Mouse (Mus musculus) retina, postnatal 7 days (tissue): ENCODE results near the gene Ubap2.

Experiments used
- DNase-seq: peaks from one replicate; pipeline ENCODE4 v3.0.0-alpha.2; 2012; ENCODE audit warnings: low read depth, low spot score

Ubap2 gene

DNA sequence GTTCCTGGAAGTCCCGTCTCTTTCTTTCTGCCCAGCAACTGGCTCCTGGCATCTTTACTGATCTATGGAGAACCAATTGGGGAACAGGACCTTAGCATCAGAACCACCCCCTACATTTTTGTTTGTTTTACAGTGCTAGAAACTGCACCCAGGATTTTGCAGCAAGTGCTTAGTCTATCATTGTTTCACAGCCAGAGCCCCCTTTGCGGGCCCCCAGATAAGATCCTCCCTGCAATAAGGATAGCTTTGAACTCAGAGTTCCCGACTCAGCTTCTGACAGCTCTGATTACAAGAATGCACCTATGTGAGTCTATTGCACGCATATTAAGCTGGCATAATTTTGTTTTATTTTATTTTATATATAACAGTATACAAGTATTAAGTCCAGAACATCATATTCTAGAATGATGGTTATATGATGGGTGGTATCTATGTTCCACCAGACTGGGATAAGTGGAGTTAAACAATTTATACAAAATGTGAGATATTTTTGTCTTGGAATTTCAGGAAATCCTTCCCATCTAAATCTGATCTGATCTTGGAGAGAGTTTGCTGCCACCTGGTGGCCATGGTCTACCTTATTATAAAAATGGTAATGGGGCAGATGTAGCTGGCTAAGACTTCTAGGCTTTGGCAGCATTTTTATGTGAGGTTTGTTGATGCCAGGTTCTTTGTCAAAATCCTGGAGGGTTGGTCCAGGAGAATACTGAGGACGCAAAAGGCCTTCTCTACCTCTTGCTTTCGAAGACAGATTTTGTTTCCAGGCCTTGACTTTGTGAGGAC lies 109.1 kb downstream of the Ubap2 start:
- peak; percentile 52 for DNase-seq

- no peak for DNase-seq
Measured at GRCm38 (mm10) chr4:41164974-41165373, 110.0 kb downstream of the Ubap2 start.

GRCm38 (mm10) chr4:41161232-41161631 lies 113.7 kb downstream of the Ubap2 start:
- DNase-seq: no peak

- no peak for DNase-seq
Measured at GRCm38 (mm10) chr4:41158251-41158650, 116.7 kb downstream of the Ubap2 start.

DNA sequence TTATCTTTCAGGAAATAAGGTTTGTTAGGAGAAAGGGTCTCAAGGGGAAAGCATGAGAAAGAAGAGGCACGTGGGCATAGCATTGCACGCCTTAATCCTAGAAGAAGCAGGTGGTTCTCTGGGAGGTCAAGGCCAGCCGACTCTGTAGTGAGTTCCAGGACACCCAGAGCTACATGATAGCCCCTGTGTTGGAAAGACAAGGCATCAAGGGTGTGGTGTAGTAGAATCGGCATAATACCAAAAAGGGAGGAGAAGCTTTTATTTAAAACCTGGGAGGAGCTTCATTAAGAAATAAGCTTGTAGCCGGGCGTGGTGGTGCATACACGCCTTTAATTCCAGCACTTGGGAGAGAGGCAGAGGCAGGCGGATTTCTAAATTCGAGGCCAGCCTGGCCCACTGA lies 118.0 kb downstream of the Ubap2 start:
- DNase-seq: no peak

- no peak for DNase-seq
Measured at GRCm38 (mm10) chr4:41153146-41153545, 121.8 kb downstream of the Ubap2 start.

- no peak for DNase-seq
Measured at GRCm38 (mm10) chr4:41151186-41151585, 123.8 kb downstream of the Ubap2 start.

GRCm38 (mm10) chr4:41149891-41150290 lies 125.1 kb downstream of the Ubap2 start:
- DNase-seq: no peak
